Mouse (Mus musculus): ENCODE measurements around the gene Ddo. TPM values are rescaled to one million over a fixed set of nuclear protein-coding genes. Genes with fewer than 3 reads are reported as not detected.

Gene Ddo
- total RNA-seq (2021) = 10 to 100 TPM in 1 of 2 experiments, 1 to 10 TPM in 1; 8.5 to 12.7 TPM

GRCm38 (mm10) chr10:40629656-40630311, at the start of gene Ddo:
Ddo (plus strand) TSS chr10:40630011.
- intact Hi-C loops (cut with DNase I) = no loop called here
- DNase-seq (ENCODE audit: low spot score in 2 of 2) = no peak

DNA sequence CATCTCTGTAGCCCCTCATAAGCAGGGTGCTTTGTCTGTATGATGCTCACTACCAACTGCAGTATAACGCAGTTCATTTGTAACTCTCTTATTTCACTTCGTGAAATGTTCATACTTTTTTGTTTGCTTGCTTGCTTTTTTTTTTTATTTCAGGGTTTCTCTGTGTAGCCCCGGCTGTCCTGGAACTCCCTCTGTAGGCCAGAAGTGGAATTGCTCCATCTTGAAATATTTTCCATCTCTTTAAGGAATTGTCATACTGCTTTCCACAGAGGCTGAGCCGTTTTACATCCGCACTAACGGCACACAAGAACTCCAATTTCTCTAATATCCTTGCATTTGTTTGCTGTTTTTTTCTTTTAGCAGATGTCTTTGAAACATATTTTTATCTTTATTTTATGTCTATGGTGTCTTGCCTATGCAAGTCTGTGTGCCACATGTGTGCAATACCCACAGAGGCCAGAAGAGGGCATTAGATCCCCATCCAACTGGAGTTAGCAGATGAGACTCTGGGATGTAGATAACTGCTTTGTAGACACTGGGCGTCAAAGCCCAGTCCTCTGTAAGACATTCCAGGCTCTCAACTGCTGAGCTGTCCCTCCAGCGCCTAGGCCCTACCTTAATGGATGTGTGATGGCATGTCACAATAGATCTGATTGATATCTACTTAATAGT, 46.1 kb upstream of the Ddo start:
- DNase-seq (ENCODE audit: low spot score in 2 of 2) = peak in 1 of 2 experiments; percentile 8
- intact Hi-C loops (cut with DNase I) = no loop called here

DNA sequence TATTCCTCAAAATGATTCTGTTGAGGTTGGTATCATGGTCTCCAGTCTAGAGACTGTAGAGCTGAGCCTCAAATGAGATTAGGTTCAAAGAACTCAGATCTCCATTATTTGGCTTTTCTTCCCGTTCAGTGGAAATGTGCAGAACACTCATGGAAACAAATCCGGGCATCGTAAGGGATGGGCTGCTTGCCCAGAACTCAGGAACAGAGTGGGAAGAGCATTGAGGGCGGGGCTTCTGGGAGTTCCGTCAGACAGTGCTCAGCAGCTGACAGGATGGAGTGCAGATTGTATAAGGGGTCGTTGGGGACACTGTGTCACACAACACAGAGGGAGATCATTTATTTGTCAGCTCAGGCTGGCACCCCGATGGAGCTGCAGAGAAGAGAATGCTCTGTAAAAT, 37.6 kb upstream of the Ddo start:
- peak; percentile 44 to 58 for DNase-seq (ENCODE audit: low spot score in 2 of 2)
- intact Hi-C loops (cut with DNase I) = no loop called here

DNA sequence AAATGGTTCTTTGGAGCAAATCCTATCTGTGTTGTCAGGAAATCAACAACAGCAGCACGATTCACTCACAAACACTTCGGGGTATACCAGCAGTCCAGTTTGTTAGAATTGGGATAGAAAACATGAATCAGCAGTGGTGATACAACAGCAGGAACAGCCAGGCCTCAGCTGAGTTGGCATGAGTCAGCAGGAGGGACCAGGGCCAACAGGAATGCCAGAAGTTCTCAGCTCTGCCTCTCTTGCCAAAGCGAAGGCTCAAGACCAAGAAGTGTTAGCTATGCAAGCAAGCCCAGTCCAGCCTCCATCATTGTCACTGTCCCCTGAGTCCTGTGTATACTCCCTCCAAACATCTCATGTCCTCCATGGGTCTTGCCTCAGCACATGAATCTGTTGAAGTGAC, 32.6 kb upstream of the Ddo start:
- DNase-seq (ENCODE audit: low spot score in 2 of 2) = peak; percentile 15 to 22
- intact Hi-C loops (cut with DNase I) = no loop called here

- DNase-seq (ENCODE audit: low spot score in 2 of 2) = peak in 1 of 2 experiments; percentile 23
- intact Hi-C loops (cut with DNase I) = no loop called here
These were observed 25.0 kb upstream of the Ddo start for GRCm38 (mm10) chr10:40604706-40605394.

GRCm38 (mm10) chr10:40617973-40618372, 11.8 kb upstream of the Ddo start:
- intact Hi-C loops (cut with DNase I) = no loop called here
- DNase-seq (ENCODE audit: low spot score in 2 of 2) = no peak

- intact Hi-C loops (cut with DNase I) = no loop called here
- no peak for DNase-seq (ENCODE audit: low spot score in 2 of 2)
These were observed 10.1 kb upstream of the Ddo start for GRCm38 (mm10) chr10:40619760-40620159.

DNA sequence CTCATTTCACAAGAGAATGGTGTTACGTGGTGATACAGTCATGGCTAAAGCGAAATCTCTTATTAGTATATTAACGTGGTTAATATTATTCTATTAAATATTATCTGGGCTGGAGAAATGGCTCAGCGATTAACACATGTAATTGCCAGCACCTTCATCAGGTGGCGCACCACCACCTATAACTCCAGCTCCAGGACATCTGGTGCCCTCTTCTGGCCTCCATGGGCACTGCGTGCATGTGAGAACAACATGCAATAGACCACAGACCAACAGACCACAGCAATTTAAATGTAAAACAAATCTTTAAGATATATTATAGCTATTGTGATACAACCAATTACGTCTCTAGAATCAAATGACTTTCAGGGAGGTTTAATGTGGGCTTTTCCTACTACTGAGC, 671 bp upstream of the Ddo start:
- intact Hi-C loops (cut with DNase I) = no loop called here
- DNase-seq (ENCODE audit: low spot score in 2 of 2) = no peak

- DNase-seq (ENCODE audit: low spot score in 2 of 2) = no peak
- intact Hi-C loops (cut with DNase I) = no loop called here
These were observed 646 bp downstream of the Ddo start for GRCm38 (mm10) chr10:40630457-40630856.

GRCm38 (mm10) chr10:40630961-40631360, 1.1 kb downstream of the Ddo start:
- intact Hi-C loops (cut with DNase I) = no loop called here
- no peak for DNase-seq (ENCODE audit: low spot score in 2 of 2)

- DNase-seq (ENCODE audit: low spot score in 2 of 2) = no peak
- intact Hi-C loops (cut with DNase I) = no loop called here
These were observed 2.3 kb downstream of the Ddo start for GRCm38 (mm10) chr10:40632087-40632486.

- intact Hi-C loops (cut with DNase I) = no loop called here
These were observed 7.5 kb downstream of the Ddo start for GRCm38 (mm10) chr10:40637331-40637730.

DNA sequence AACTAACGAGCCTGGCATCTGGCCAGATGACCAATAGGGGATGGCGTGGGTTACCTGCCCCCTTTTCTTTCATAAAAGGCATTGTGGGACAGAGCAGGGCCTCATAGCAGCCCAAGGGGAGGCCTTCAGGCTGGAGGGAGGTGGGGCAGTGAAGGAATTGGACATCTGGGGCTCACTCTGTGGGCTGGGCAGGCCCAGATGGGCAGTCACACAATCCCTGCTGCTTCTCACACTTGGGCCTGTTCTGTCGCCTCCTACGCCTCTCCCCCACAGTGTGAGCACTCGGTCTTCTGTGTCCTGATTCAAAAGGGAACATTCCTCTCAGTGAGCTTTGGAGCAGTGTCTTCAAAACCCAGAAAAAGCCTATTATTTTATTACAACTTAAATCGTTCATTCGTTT, 8.5 kb downstream of the Ddo start:
- intact Hi-C loops (cut with DNase I) = loop anchor here (2.0 kb wide), 1 partner anchor 51 kb away; no protein-coding TSS in a partner anchor
- DNase-seq (ENCODE audit: low spot score in 2 of 2) = peak; percentile 84 to 88

More at GRCm38 (mm10) chr10:40637331-40637730, 7.5 kb downstream of the Ddo start:
- no peak for DNase-seq (ENCODE audit: low spot score in 2 of 2)

DNA sequence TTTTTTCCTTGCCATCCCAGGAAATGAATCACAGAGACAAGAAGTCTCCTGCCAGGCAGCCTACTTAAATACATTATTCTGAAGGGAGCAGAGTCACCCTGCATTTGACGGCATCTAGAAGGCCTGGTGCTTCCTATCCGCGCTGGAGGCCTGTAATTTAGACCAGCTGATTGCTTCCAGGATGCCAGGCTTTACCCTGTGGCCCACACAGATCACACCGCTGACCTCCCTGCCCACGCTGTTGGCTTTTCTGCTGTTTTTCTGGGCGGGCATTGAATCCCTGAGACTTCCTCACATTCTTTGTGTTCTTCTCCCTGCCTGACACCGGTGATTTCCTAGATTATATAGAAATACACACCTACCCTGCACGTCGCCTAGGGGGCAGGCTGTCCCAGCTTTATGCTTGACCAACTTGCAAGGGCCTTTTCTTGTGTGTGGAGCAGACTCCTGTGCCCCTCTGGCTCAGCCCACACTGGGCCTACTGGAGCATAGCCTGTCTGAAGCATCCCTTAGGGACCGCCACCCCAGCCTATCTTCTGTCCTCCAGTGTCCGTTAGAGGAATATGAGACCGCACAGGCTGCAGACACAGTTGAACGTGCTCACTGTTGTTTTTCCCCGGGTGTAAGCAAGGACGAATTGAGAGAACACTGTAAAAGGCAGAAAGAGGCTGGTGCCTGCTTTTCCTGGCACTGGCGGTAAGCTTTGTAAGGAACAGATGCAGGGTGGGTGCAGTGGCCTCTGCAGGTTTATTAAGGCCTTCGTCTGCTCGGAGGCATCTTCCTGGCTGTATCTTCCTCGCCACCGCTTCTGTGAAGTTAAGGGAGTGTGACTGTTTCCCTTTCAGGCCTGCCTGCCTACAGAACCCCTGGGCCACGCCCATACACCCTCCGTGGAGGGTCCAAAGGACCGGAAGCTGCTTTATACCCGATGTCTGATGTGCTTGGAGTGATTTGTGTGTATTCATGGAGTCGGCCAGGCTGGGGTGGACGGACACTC, 9.3 kb downstream of the Ddo start:
- DNase-seq (ENCODE audit: low spot score in 2 of 2) = peak in 1 of 2 experiments; percentile 68
- intact Hi-C loops (cut with DNase I) = loop anchor here (2.0 kb wide), 1 partner anchor 50 kb away; no protein-coding TSS in a partner anchor

DNA sequence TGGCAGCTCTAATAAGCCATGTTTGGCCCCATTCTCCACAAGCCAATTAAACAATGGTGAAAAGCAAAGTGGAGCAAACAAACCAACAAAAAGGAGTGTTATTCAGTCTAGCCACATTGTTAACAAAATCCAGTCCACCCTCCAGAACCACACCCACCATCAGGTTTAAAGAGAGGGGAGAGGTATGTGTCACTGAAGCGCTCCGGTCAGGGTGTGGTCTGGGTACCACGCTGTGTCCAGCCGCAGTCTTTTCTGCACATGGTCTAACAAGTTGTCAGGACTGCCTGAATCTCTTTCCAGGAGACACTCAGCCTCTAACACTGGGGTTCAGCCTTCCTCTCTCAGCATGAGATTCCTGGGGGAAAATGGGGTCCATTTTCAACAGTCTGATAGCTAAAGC, 10.6 kb downstream of the Ddo start:
- no peak for DNase-seq (ENCODE audit: low spot score in 2 of 2)
- intact Hi-C loops (cut with DNase I) = no loop called here

- DNase-seq (ENCODE audit: low spot score in 2 of 2) = no peak
- intact Hi-C loops (cut with DNase I) = no loop called here
These were observed 12.1 kb downstream of the Ddo start for GRCm38 (mm10) chr10:40641901-40642300.

GRCm38 (mm10) chr10:40643126-40643525, 13.3 kb downstream of the Ddo start:
- intact Hi-C loops (cut with DNase I) = no loop called here
- no peak for DNase-seq (ENCODE audit: low spot score in 2 of 2)

- intact Hi-C loops (cut with DNase I) = no loop called here
- DNase-seq (ENCODE audit: low spot score in 2 of 2) = no peak
These were observed 14.6 kb downstream of the Ddo start for GRCm38 (mm10) chr10:40644456-40644855.

GRCm38 (mm10) chr10:40645346-40645745, 15.5 kb downstream of the Ddo start:
- no peak for DNase-seq (ENCODE audit: low spot score in 2 of 2)
- intact Hi-C loops (cut with DNase I) = no loop called here
